32 mouse cellular contexts compared by ENCODE assay signal in genomic region chr11:66534291-66534690, GRCm38 (mm10). TPM values are rescaled to one million over a fixed set of nuclear protein-coding genes. Genes with fewer than 3 reads are reported as not detected.
"Had no signal": no experiment of that assay in that cellular context is flagged by ENCODE, and none has a peak within 500 bp of the region (broad histone marks: within the 10 kb centered on the region; RNA-seq: fewer than 3 reads in every experiment).

No protein-coding gene starts in this region.

- H3K36me3 ChIP-seq: limb, embryonic 10.5 days; limb, embryonic 12.5 days; limb, embryonic 13.5 days; limb, embryonic 15.5 days; liver, embryonic 12.5 days; liver, embryonic 13.5 days; liver, embryonic 15.5 days; lung, embryonic 15.5 days; midbrain, embryonic 10.5 days; midbrain, embryonic 12.5 days; midbrain, embryonic 13.5 days; midbrain, embryonic 15.5 days had no signal

- H3K4me1 ChIP-seq: limb, embryonic 12.5 days; limb, embryonic 13.5 days; limb, embryonic 15.5 days; liver, embryonic 12.5 days; liver, embryonic 13.5 days; liver, embryonic 15.5 days; lung, embryonic 15.5 days; megakaryocyte, embryonic 14.5 days; midbrain, embryonic 12.5 days; midbrain, embryonic 13.5 days; midbrain, embryonic 15.5 days had no signal

- H3K9ac ChIP-seq: limb, embryonic 12.5 days; limb, embryonic 13.5 days; limb, embryonic 15.5 days; liver, embryonic 12.5 days; liver, embryonic 13.5 days; liver, embryonic 14.5 days; liver, embryonic 15.5 days; liver, postnatal 0 days; lung, embryonic 14.5 days; lung, embryonic 15.5 days; midbrain, embryonic 12.5 days; midbrain, embryonic 13.5 days; midbrain, embryonic 15.5 days had no signal

- H3K4me2 ChIP-seq: limb, embryonic 12.5 days; limb, embryonic 13.5 days; limb, embryonic 15.5 days; liver, embryonic 11.5 days; liver, embryonic 12.5 days; liver, embryonic 13.5 days; liver, embryonic 15.5 days; lung, embryonic 14.5 days; lung, embryonic 15.5 days; midbrain, embryonic 12.5 days; midbrain, embryonic 13.5 days; midbrain, embryonic 15.5 days had no signal

- H3K27ac ChIP-seq: left cerebral cortex, adult 2 months; limb, embryonic 10.5 days; limb, embryonic 12.5 days; limb, embryonic 13.5 days; limb, embryonic 15.5 days; liver, embryonic 12.5 days; liver, embryonic 13.5 days; liver, embryonic 14.5 days; liver, embryonic 15.5 days; lung, embryonic 15.5 days; macrophage; midbrain, embryonic 10.5 days; midbrain, embryonic 12.5 days; midbrain, embryonic 13.5 days; midbrain, embryonic 15.5 days had no signal

- H3K4me3 ChIP-seq: left cerebral cortex, adult 2 months; limb, embryonic 10.5 days; limb, embryonic 12.5 days; limb, embryonic 13.5 days; limb, embryonic 15.5 days; liver, embryonic 12.5 days; liver, embryonic 13.5 days; liver, embryonic 15.5 days; lung, embryonic 15.5 days; megakaryocyte, embryonic 14.5 days; midbrain, embryonic 10.5 days; midbrain, embryonic 12.5 days; midbrain, embryonic 13.5 days; midbrain, embryonic 15.5 days; myocyte had no signal

- DNase-seq: left cerebral cortex, postnatal 4 days; liver; liver, embryonic 13.5 days; liver, postnatal 0 days; lung, adult 18-20 months; lung, adult 2 months; lung, embryonic 14.5 days; lung, postnatal 10 days; lung, postnatal 14 days; lung, postnatal 36 days; lung, postnatal 4 days; midbrain, embryonic 14.5 days had no signal

- ATAC-seq: liver, embryonic 12.5 days; liver, postnatal 0 days; lung, postnatal 0 days; midbrain, embryonic 13.5 days; midbrain, embryonic 15.5 days had no signal

- H3K9me3 ChIP-seq: limb, embryonic 10.5 days; limb, embryonic 12.5 days; limb, embryonic 13.5 days; limb, embryonic 15.5 days; liver, embryonic 12.5 days; liver, embryonic 13.5 days; liver, embryonic 15.5 days; lung, embryonic 15.5 days; midbrain, embryonic 10.5 days; midbrain, embryonic 12.5 days; midbrain, embryonic 13.5 days; midbrain, embryonic 15.5 days had no signal

- H3K27me3 ChIP-seq: lung, embryonic 15.5 days had no signal

RNA-seq across cellular contexts. Expression of gene Shisa6, which starts 8.5 kb away (rescaled TPM):
- polyA plus RNA-seq: liver, adult 2 months; liver, embryonic 13.5 days; liver, embryonic 15.5 days; liver, embryonic 16.5 days; liver, postnatal 0 days; macrophage; myocyte had no signal
